Mouse (Mus musculus) MEL (cell line): ENCODE measurements around the gene D5Ertd579e.

Experiments
- CHD1 ChIP-seq: IDR thresholded peaks from 2 replicates; pipeline ENCODE4 v1.6.1; 2012; ENCODE audit warnings: low read depth, mild to moderate bottlenecking, inconsistent platforms, low read length, improper control_type of control experiment
- CTCF ChIP-seq, 3 experiments: IDR thresholded peaks in 2 of 3; conservative IDR thresholded peaks in 1 of 3; 2 replicates each; pipeline ENCODE4 v1.5.1; 2011 to 2012; ENCODE audit warnings: low read length in 3 of 3, low read depth in 2 of 3, mild to moderate bottlenecking in 2 of 3, improper control_type of control experiment in 1 of 3, inconsistent platforms in 1 of 3, mixed read lengths in 1 of 3, moderate library complexity in 1 of 3; ENCODE audit not compliant: control insufficient read depth in 1 of 3, insufficient read depth in 1 of 3, poor library complexity in 1 of 3, severe bottlenecking in 1 of 3
- EP300 ChIP-seq, 2 experiments: IDR thresholded peaks; 2 replicates each; pipeline ENCODE4 v1.6.1; 2011; ENCODE audit warnings: improper control_type of control experiment in 2 of 2, low read length in 2 of 2, low read depth in 1 of 2, mild to moderate bottlenecking in 1 of 2
- GATA1 ChIP-seq: IDR thresholded peaks from 2 replicates; pipeline ENCODE4 v1.6.1; 2011; ENCODE audit warnings: low read depth, low read length, improper control_type of control experiment
- MAFK ChIP-seq: IDR thresholded peaks from 2 replicates; pipeline ENCODE4 v1.6.1; 2011; ENCODE audit warnings: low read depth, mild to moderate bottlenecking, low read length, improper control_type of control experiment, borderline replicate concordance
- POLR2A ChIP-seq, 2 experiments: IDR thresholded peaks; 2 replicates each; pipeline ENCODE4 v1.6.1; 2011 to 2012; ENCODE audit warnings: low read length in 2 of 2, mild to moderate bottlenecking in 2 of 2, control low read depth in 1 of 2, improper control_type of control experiment in 1 of 2, low read depth in 1 of 2, moderate library complexity in 1 of 2; ENCODE audit not compliant: control insufficient read depth in 1 of 2, insufficient read depth in 1 of 2, poor library complexity in 1 of 2
- TCF12 ChIP-seq: IDR thresholded peaks from 2 replicates; pipeline ENCODE4 v1.6.1; 2014; ENCODE audit warnings: low read depth, mild to moderate bottlenecking, inconsistent platforms, low read length, improper control_type of control experiment, moderate library complexity

DNA sequence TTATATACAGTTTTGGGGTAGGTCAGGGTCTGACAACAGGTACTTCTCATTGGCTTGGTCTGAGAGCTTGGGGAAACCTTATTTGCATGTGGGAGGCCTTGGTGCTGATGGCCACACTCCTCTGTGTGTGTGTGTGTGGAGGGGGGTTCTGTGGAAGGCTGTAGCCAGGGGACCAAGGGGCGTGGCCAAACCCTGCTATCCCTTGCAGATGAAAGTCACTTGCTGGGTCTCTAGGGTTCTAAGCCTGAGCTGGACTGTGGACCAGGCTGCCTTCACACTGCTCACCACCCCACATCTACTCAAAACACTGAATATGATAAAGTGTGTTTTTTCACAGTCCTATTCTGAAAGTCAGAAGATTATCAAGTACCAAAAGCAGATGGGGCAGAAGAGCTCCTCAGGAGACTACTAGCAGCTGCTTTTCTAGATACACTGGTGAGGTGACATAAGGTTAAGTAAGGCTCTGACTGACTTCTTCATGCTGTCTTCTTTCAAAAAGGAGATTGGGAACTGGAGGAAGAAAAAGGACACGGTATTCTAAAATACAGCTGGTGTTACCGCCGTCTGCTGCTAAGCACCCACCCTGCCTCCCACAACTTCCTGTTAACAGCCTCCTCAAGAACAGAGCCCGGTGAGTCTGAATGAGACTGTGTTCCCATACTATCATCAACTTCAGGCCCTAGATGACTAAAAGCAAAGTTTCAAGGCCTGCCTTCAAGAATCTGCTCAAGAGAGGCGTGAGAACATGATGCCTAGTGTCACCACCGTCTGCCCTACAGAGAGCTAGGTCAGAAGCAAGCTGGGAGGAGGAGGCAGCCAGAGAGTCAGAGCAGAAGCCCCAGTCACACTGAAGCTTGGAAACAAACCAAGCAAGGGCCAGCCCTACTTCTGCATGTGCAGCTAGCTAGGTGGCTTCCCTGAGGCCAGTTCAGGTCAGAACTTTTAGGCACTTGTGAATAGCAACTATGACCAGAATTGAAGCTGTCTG lies 26.5 kb downstream of the D5Ertd579e start:
- TF ChIP-seq GATA1: 0 out of 2 replicates have a peak, but pooled peaks have one; percentile 17
- no peak for TF ChIP-seq POLR2A (IDR thresholded peaks at IDR 0.05; ENCODE audit: control insufficient read depth in 1 of 2, insufficient read depth in 1 of 2, low read depth in 1 of 2, low read length in 2 of 2, poor library complexity in 1 of 2)
- no peak for TF ChIP-seq CTCF (IDR thresholded peaks at IDR 0.05 in 2 of 3, conservative IDR thresholded peaks at IDR 0.05 in 1 of 3; ENCODE audit: control insufficient read depth in 1 of 3, insufficient read depth in 1 of 3, low read depth in 2 of 3, low read length in 3 of 3, poor library complexity in 1 of 3, severe bottlenecking in 1 of 3)
- peak; percentile 40 to 42; a peak in 2 of 4 replicates for TF ChIP-seq EP300 (IDR thresholded peaks at IDR 0.05; ENCODE audit: low read depth in 1 of 2, low read length in 2 of 2)
- TF ChIP-seq CHD1: no peak
- peak; percentile 48; the same call in 1 of the 2 replicates for TF ChIP-seq TCF12
- TF ChIP-seq MAFK: no peak
